Mouse (Mus musculus): ENCODE results near the gene Tmem135. TPM values are rescaled to one million over a fixed set of nuclear protein-coding genes. Genes with fewer than 3 reads are reported as not detected.
A peak's percentile ranks its signal among the peaks of the same experiment; 100 is the strongest.

The Tmem135 gene
- 10 to 100 TPM; 64.7 to 65.6 TPM for total RNA-seq (2021)
- long read RNA-seq, experiment 1, transcript Tmem135-201 (15 exons, 3,700 nt) = major isoform, 36 of 48 reads
- long read RNA-seq, experiment 1, partial matches to known transcripts = 4 of 48 reads
- long read RNA-seq, experiment 1, other reads (novel, unspliced or antisense) = 8 of 48 reads
- long read RNA-seq, experiment 2, transcript Tmem135-201 (15 exons, 3,700 nt) = major isoform, 29 of 42 reads
- long read RNA-seq, experiment 2, partial matches to known transcripts = 2 of 42 reads
- long read RNA-seq, experiment 2, other reads (novel, unspliced or antisense) = 9 of 42 reads

DNA sequence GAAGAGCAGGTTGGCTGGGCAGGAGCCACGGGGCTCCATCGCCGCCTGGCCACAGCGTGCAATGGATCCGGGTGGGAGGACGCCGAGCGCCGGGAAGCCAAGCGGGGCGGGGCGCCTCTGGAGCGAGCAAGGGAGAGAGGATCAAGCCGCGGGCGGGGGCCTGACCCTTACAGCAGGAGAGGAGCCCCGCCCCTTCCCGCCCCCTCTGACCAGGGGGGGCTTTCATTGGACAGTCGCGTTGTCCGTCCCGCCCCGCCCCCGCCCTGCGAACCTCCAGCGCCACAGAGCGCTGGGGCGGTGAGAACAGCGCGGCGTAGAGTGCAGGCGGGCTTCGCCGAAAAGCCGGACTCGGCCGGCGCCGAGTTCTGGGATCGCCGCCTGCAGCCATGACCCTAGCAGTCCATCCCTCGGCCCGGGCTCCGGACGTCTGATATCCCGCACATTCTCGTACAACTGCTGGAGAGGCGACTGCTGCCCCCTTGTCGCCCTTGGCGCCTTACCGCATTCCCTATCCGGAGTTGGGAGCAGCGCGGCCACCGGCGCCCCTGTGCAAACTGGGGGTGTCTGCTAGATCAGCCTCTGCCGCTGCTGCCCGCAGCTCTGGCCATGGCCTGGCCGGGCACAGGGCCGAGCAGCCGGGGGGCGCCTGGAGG is at the start of gene Tmem135, which contains the start of gene Fzd4:
Gene Tmem135, minus strand, starts transcription at position 142 of the 653 bp plus-strand sequence.
Gene Fzd4, plus strand, starts transcription at position 275 of the 653 bp plus-strand sequence.
- Histone ChIP-seq H3K4me3 (peak within 1 kb of the TSS; percentile 91), H3K27ac (peak within 1 kb of the TSS; percentile 93)
- peak; percentile 88 to 90 for DNase-seq (ENCODE audit: extremely low spot score in 1 of 2, low spot score in 2 of 2)
- TF ChIP-seq CTCF (IDR thresholded peaks at IDR 0.05) = no peak; the same call in none of the 2 replicates
- intact Hi-C loops (cut with DNase I) = loop anchor here (1.0 kb wide), 1 partner anchor 66 kb away; no protein-coding TSS in a partner anchor

DNA sequence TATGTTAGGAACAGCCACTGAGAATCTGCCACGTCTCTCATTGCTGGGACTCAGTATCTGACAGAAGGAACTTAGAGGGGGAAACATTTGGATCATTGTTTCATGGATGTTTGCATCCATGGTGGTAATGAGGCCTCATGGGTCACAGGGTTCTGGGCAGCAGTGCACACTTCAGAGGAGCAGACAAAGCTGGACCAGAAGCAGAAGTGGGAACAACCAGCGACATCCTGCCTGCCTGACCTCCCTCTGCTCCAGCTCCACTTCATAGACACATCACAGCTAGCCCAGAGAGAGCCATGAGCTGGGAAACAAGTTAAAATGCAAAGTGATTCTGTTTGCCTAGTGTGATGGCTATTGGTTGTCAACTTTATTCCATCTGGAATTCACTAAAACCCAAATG is 46.3 kb upstream of the Tmem135 start:
- Histone ChIP-seq H3K27ac (no peak overlapping the region), H3K4me3 (no peak overlapping the region)
- no peak for TF ChIP-seq CTCF (IDR thresholded peaks at IDR 0.05)
- DNase-seq (ENCODE audit: extremely low spot score in 1 of 2, low spot score in 2 of 2) = no peak
- intact Hi-C loops (cut with DNase I) = no loop called here

DNA sequence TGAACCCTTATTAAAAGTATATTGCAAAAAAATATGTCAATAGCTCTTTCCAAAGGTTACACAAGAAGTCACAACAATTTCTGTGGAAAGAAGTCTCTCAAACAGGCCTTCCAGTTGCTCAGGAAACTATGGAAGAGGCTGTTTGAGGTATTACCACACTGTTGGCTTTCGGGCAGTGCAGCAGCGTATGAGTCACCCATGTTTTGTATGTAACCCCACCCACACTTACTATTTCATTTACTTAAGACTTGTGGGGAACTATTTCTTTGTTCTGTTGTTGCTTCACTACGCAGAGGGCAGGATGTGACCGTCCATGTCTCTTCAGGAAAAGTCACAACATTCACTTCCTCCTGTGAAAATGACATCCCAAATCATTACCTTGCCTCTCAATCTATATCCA is 41.1 kb upstream of the Tmem135 start:
- Histone ChIP-seq H3K27ac (no peak overlapping the region), H3K4me3 (no peak overlapping the region)
- no peak for DNase-seq (ENCODE audit: extremely low spot score in 1 of 2, low spot score in 2 of 2)
- intact Hi-C loops (cut with DNase I) = no loop called here
- TF ChIP-seq CTCF (IDR thresholded peaks at IDR 0.05) = no peak

DNA sequence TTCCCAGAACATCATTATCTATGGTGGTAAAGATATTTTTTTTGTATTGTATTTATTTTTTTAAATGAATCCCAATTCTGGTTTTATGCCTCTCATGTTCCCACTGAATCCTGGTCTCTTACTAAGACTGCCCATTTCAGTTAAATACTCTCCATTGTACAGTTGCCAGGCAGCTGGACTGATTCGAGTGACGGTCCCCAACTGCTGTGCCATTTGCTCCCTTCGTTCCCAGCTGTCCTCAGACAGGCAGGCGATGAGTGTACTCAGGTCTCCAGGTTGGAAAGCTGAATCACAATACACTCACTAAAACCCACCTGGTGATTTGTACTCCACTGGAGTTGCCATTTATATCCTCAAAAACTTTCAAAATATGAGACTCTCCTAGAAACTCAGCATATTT is 38.2 kb upstream of the Tmem135 start:
- Histone ChIP-seq H3K27ac (no peak overlapping the region), H3K4me3 (no peak overlapping the region)
- no peak for DNase-seq (ENCODE audit: extremely low spot score in 1 of 2, low spot score in 2 of 2)
- TF ChIP-seq CTCF (IDR thresholded peaks at IDR 0.05) = no peak
- intact Hi-C loops (cut with DNase I) = no loop called here

DNA sequence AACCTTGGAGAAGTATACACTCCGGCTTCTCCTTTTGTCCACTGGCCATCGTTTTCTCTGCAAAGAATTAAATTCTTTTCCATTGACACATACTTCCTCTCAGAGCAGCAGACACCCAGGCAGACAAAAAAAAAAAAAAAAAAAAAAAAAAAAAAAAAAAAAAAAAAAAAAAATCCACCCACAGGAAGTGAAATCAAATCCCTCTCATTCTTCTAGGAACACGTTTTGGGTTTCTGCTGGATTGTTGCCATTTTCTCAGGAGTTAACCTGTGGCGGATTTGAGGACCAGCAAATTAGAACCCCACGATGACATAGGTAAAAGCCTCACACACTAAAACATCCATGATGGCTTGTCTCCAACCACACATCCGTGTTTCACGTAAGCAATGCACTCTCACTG is 37.3 kb upstream of the Tmem135 start:
- DNase-seq (ENCODE audit: extremely low spot score in 1 of 2, low spot score in 2 of 2) = no peak
- Histone ChIP-seq H3K4me3 (no peak overlapping the region), H3K27ac (no peak overlapping the region)
- intact Hi-C loops (cut with DNase I) = no loop called here
- no peak for TF ChIP-seq CTCF (IDR thresholded peaks at IDR 0.05)

DNA sequence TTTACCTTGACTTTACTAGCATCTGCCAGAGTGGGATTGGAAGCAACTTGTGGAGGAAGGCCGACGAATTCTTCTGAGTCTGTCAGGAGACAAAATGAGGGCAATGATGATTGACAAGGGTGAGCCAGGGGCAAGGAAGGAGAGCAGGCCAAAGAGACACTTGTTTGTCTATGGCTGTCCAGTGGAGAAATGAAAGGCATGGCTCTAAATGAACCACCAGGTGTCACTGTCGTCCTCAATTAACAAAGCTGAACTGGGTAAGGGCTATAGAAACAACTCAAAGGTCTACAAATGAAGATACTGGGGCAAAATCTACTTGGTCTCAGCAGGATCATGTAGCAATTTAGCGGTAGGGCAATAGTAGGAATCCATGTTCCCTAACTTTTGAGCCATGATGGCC is 33.6 kb upstream of the Tmem135 start:
- intact Hi-C loops (cut with DNase I) = loop anchor here (1.0 kb wide), 1 partner anchor 36 kb away; no protein-coding TSS in a partner anchor
- DNase-seq (ENCODE audit: extremely low spot score in 1 of 2, low spot score in 2 of 2) = peak in 1 of 2 experiments; percentile 44
- Histone ChIP-seq H3K4me3 (no peak overlapping the region), H3K27ac (no peak overlapping the region)
- TF ChIP-seq CTCF (IDR thresholded peaks at IDR 0.05) = peak; percentile 78

DNA sequence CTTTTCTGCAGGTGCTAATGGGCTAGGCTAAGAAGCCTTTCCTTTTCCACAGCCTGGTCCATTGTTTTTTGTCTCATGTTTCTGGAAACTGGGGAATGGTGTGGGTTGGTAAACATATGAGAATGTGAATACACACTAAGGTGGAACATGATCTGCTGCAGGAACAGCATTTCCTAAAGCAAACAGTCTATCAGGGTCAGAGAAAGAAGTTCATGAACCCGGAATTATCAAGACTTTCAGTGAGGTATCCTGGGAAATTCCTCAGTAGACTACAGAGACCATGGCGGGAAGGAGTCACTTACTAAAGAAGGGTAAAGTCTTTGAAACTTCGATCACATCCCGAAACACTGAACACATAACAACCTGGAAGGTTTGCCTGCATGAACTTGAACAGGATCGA is 32.4 kb upstream of the Tmem135 start:
- H3K27ac ChIP-seq = no peak overlapping the region
- intact Hi-C loops (cut with DNase I) = no loop called here
- H3K4me3 ChIP-seq = no peak overlapping the region
- no peak for TF ChIP-seq CTCF (IDR thresholded peaks at IDR 0.05)
- no peak for DNase-seq (ENCODE audit: extremely low spot score in 1 of 2, low spot score in 2 of 2)

DNA sequence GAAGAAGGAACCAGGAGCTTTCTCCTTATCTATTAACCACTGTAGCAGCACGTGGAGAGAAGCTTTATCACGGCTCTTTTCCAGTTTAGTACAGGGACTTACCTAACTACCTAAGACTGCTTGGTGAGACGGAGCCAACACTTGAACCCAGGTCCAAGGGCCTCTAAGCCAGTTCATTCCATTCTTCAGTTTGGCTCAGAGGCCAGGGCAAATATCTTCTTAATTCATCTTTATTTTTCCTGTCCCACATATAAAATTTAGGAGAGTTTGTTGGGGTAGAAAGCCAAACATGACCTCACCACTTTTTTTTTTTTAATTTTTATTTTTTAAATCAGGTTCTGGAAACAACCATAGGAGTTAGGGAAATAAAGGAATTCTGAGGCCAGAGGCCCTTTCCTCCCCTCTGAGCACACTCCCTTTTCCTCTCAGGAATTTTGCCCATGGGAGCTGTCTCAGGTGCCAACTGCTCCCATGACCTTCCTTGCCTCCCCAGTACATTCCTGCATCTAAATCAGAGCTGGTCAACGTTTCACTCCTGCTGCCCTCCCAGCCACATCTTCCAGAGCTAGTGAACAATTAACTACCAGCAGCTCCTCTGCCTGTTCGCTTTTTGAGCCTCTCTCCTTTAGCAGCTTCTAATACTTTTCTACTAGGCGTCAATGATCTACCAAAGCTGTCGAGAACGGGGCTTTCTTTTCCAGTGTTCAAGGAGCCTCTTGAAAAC is 30.0 kb upstream of the Tmem135 start:
- no peak for DNase-seq (ENCODE audit: extremely low spot score in 1 of 2, low spot score in 2 of 2)
- H3K27ac ChIP-seq = no peak overlapping the region
- H3K4me3 ChIP-seq = no peak overlapping the region
- intact Hi-C loops (cut with DNase I) = no loop called here
- TF ChIP-seq CTCF (IDR thresholded peaks at IDR 0.05) = no peak

DNA sequence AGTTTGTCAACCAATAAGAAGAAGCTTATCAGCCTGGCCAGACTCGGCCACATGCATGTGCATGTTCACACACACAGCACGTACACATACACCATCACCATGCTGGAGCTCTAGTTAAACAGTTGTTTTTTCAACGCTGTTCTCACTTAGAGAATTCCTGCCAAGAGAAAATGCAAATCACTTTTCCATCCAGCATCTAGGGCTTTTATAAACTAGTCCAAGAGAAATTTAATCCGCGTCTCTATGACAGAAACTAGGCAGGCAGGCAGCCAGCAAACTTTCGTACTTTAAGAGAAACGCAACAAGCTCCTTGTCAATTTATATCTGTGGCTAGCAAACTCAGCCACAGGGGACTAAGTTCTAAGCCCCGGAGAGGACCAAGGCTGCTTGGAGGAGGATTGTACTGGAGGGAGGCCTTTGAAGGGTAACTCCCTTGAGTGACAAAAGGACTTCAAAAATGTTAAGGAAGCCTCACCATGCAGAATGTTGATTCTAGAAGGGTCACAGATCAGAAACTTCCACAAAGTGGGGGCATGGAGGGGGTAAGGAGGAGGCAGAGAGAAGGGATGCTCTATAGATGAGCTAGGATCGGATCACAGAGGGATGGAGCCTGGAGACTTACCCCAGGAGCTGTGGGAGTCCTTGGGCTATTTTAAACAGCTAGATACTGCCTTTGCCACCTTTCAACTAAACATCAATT is 29.3 kb upstream of the Tmem135 start:
- no peak for DNase-seq (ENCODE audit: extremely low spot score in 1 of 2, low spot score in 2 of 2)
- intact Hi-C loops (cut with DNase I) = no loop called here
- H3K4me3 ChIP-seq = no peak overlapping the region
- no peak overlapping the region for H3K27ac ChIP-seq
- no peak for TF ChIP-seq CTCF (IDR thresholded peaks at IDR 0.05)

DNA sequence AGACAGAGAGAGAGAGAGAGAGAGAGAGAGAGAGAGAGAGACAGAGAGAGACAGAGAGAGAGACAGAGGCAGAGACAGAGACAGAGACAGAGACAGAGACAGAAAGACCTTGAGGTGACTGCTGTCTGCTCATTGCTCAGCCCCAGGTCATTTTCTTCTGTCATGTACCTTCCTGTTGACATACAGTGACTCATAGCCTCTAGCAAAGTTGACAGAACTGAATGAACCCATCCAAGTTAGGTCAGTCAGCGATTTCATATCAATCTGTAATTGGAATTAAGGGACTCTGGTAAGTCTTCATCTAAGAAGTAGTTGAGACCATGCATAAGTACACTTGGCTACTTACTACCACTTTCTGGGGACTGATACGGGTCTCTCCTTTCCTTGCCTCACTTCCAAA is 27.2 kb upstream of the Tmem135 start:
- Histone ChIP-seq H3K27ac (no peak overlapping the region), H3K4me3 (no peak overlapping the region)
- DNase-seq (ENCODE audit: extremely low spot score in 1 of 2, low spot score in 2 of 2) = no peak
- intact Hi-C loops (cut with DNase I) = no loop called here
- no peak for TF ChIP-seq CTCF (IDR thresholded peaks at IDR 0.05)

DNA sequence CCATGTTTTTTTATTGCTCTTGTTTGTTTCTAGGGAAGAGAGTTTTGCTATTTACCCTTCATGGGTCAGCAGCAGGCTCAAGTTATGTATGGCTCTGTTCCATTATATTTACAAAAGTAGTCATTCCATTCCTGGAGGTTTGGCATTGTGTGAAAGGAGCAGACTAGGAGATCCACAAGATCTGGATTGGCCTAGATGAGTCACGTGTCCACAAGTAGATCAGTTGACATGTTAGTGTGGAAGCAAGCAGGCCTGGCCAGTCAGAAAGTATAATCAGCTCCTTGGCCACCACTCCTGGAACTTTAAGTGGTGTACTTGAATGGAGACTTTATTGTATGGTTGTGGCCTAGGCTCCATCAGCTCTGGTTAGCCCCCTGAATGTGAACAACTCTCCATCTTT is 25.3 kb upstream of the Tmem135 start:
- H3K27ac ChIP-seq = no peak overlapping the region
- no peak overlapping the region for H3K4me3 ChIP-seq
- DNase-seq (ENCODE audit: extremely low spot score in 1 of 2, low spot score in 2 of 2) = no peak
- intact Hi-C loops (cut with DNase I) = no loop called here
- TF ChIP-seq CTCF (IDR thresholded peaks at IDR 0.05) = no peak
